Mouse (Mus musculus): ENCODE data around the gene Dkkl1.

DNA sequence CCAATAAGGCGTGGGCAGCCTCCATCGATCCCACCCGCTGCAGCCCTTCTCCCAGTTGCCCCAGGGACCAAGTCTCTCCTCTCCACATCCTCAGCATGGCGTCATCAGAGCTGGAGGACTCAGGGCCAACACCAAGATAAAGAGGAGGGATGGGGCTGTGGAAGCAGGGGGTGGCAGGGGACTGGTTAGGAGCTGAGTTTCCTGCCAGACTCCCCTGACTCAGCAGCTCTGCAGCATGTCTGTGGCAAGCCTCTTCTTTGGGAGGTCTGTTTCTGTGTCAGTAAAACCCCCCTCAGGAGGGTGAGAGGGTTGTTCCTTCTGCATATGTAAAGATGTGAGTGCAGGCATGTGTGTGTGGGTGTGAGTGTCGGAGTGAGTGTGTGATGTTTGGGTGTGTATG is 15.0 kb downstream of the Dkkl1 start:
- TF ChIP-seq MAX (IDR thresholded peaks at IDR 0.05) = no peak
- TF ChIP-seq CTCF (IDR thresholded peaks at IDR 0.05; ENCODE audit: control insufficient read depth, insufficient read depth, insufficient read length) = no peak
